Mouse (Mus musculus) adrenal gland (tissue): ENCODE measurements around the gene Pdgfc.

Source experiments
- intact Hi-C: fragments of 180-260 bp; cut with DNase I; formaldehyde crosslinking; loops from one replicate; pipeline ENCODE4 v1.15.1; 2025

The Pdgfc gene

GRCm38 (mm10) chr3:81149109-81149521 is 112.9 kb downstream of the Pdgfc start:
- intact Hi-C loops = no loop called here

GRCm38 (mm10) chr3:81150228-81150627 is 114.0 kb downstream of the Pdgfc start:
- intact Hi-C loops = no loop called here

DNA sequence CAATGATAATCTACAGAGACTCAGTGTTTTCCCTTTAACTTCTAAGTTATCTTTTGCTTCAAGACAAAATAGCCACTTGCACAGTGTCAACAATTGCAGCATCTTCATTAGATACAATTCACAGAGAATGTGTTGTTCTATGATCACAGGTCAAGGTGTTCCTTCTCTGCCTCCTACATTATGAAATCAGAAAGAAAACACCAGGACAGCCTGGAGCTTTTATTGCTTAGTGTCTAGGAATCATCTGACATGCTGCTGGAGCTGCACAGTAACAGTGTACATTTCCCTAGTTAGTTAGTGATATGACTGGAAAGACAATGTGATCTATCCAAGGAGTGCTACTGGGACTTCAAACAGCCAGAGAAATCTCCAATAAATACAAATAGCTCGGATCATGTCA is 118.2 kb downstream of the Pdgfc start:
- intact Hi-C loops = no loop called here

GRCm38 (mm10) chr3:81160457-81161165 is 124.4 kb downstream of the Pdgfc start:
- intact Hi-C loops = no loop called here

- intact Hi-C loops = no loop called here
Observed at GRCm38 (mm10) chr3:81162129-81162528, 125.9 kb downstream of the Pdgfc start.

DNA sequence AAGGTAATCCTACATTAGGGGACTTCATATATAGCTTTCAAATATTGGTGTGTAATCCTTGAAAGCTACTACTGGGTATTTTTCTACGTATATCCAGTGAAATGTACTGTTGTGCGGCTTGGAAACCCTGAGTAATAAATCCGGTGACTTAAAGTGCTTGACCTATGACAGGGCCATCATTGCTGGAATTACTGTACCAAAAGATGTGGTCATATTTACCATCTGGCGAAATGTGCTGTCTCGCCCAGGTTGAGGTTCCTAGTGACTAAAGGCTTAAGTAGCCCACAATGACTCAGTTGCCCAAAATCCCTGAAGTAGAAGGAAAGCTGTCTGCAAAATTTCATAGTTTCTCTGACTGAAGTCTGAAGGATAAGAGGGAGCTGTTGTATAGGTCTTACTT is 127.9 kb downstream of the Pdgfc start:
- intact Hi-C loops = no loop called here

- intact Hi-C loops = no loop called here
Observed at GRCm38 (mm10) chr3:81170073-81170809, 134.0 kb downstream of the Pdgfc start.

DNA sequence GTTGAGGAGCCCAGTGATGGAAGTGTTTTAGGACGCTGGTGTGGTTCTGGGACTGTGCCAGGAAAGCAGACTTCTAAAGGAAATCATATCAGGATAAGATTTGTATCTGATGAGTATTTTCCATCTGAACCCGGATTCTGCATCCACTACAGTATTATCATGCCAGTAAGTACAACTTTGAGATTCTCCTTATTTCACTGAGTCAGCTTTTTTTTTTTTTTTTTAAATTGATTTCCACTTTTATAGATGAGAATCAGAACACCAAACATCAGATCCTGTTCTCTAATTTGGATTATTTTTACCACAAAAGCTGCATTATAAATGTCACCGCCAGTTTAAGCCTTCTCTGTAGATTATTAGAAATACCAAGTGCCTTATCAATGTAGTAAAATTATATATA is 138.6 kb downstream of the Pdgfc start:
- intact Hi-C loops = no loop called here

DNA sequence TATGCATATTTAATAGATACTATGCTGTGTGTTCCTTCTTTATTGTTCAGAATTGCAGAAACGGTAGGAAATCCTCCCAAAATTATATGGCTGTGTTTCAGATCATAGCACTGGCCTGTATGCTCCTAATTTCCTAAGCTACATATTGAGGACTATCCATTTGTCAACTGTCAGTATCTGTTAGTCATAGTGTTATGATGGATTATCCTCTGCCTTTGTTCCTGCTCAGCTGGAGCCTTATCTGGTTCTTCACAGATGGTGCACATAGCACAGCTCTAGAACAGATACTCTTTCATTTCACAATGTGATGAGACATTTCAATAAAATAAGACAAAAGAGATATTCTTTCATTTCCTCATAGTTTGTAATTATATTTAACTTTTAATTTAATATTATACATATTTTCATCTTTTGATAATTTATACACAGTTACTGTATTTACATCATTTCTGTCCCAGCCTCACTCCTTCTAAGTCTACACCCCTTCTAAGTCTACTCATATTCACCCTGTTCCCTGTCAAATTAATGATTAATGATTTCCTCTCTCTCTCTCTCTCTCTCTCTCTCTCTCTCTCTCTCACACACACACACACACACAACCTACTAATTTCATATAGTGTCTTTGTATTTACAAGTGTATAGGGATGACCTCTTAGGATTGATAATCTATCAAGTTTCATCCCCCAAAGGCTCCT is 145.2 kb downstream of the Pdgfc start:
- intact Hi-C loops = no loop called here

DNA sequence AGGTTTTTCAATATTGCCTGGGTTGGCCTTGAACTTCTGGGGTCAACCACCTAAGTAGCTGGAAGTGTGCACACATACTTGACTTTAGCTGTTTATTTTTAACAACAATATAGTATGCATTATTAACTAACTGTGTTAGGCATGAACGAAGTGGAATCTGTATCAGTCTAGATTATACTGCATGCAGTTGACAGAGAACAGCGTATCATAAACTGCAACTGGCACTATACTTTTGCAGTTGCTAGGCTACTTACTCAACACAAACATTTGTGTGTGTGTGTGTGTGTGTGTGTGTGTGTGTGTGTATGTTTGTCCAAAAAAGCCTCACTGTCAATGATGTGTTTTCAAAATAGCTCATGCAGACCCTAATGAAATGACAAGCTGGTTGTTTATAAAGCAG is 160.7 kb downstream of the Pdgfc start:
- intact Hi-C loops = no loop called here

DNA sequence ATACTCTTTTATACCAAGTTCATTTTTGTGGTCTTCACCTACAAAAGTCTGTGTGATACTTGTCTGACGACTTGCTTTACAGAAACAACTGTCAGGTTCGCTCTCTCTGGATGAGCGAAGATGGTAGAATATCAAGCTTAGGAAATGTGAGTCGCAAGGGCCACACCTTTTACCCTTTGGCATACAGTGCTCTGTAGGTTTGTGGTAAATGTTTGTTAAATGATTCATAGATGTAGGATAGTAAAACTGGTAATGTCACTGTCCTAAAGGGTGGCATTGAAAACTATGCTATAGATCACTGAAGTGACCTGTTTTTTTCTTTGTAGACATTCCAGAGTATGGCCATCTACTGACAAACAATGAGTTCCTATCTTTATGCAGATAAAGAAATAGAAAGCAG is 161.4 kb downstream of the Pdgfc start:
- intact Hi-C loops = no loop called here

GRCm38 (mm10) chr3:81200647-81201046 is 164.4 kb downstream of the Pdgfc start:
- intact Hi-C loops = no loop called here

DNA sequence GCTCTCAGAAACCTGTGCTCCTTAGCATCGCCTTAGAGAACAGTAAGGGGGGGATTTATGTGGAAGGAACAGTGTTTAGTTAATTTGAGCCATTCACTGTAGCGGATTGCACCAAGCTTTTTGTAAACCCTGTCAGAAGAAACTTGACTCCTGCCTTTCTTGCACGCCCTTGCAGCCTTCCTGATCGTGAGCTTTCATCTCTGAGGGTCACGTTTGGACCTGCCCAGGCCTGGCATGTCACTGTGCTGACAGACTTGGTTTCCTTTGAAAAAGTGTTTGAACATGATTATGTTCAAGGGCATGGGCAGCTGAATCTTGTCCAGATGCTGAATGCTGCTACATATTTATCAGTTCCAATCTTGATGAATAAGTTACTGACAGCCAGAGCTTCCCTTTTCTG is 169.0 kb downstream of the Pdgfc start:
- intact Hi-C loops = no loop called here

GRCm38 (mm10) chr3:81208246-81208645 is 172.0 kb downstream of the Pdgfc start:
- intact Hi-C loops = no loop called here

GRCm38 (mm10) chr3:81211147-81211546 is 174.9 kb downstream of the Pdgfc start:
- intact Hi-C loops = no loop called here

DNA sequence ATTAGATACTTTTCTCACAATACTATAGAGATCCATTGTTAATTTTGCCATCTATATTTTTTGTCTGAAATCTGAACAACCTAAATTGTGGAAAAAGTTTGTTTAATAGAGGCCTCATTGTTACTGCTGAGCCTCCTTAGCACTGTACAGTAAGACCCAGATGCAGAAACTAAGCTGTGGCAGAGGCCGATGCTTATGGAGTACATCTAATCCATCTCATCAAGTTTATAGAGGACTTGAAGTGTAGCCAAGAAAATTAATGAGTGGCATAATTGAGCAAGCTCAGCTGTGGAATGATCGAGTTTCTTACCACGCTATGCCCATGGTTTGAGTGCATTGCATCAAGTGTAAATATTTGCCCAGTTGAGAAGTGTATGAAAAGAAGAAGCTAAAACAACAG is 175.4 kb downstream of the Pdgfc start:
- intact Hi-C loops = no loop called here

DNA sequence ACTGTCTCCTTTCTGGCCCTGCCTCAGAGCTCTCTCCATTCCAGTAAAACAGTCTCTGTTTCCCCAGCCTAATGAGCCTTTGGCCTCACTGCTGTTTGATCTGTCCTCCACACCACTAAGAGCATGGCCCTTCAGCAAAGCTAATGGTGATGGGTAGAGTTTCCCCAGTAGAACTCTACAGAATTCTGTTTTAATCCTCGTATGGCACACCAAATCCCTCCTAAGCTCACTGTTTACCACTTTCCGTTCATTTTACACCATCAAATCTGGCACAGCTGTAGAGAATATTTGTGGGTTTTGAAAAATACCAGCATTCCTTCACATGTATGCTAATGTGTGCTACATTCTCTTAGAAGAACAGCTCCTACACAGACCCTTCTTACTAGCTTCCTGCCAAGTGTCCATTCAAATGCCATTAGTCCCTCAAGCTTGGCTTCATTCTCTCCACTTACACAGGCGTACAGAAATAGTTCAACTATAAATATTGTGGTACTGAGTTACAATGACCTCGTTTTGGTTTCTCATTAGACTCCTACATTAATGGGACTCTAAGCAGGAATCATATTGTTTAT is 179.4 kb downstream of the Pdgfc start:
- intact Hi-C loops = no loop called here

GRCm38 (mm10) chr3:81221682-81222081 is 185.5 kb downstream of the Pdgfc start:
- intact Hi-C loops = no loop called here

- intact Hi-C loops = no loop called here
Observed at GRCm38 (mm10) chr3:81228344-81228743, 192.1 kb downstream of the Pdgfc start.

- intact Hi-C loops = no loop called here
Observed at GRCm38 (mm10) chr3:81242697-81243590, 206.7 kb downstream of the Pdgfc start.

GRCm38 (mm10) chr3:81243591-81243990 is 207.4 kb downstream of the Pdgfc start:
- intact Hi-C loops = no loop called here
